Mouse (Mus musculus) liver, postnatal 0 days (tissue): ENCODE measurements around the gene D5Ertd579e. TPM values are rescaled to one million over a fixed set of nuclear protein-coding genes. Genes with fewer than 3 reads are reported as not detected.
A peak's percentile ranks its signal among the peaks of the same experiment; 100 is the strongest.

Source experiments
- ATAC-seq: fragments of 200-750 bp; cut with Nextera tagmentation; 2 replicates; pipeline ENCODE4 v1.8.0; 2017; ENCODE audit warnings: mild to moderate bottlenecking, moderate library complexity
- DNase-seq: peaks from one replicate; pipeline ENCODE4 v3.0.0-alpha.2; 2016
- H3K27ac ChIP-seq: fragments of 300-500 bp; sonication (generic); 2 replicates; pipeline ENCODE4 v1.5.1; 2014; ENCODE audit warnings: antibody characterized with exemption, moderate library complexity, mild to moderate bottlenecking, low read depth
- H3K27me3 ChIP-seq: fragments of 300-500 bp; sonication (generic); 2 replicates; pipeline ENCODE4 v1.6.1; 2014; ENCODE audit warnings: low read length, control low read depth, mixed read lengths; ENCODE audit not compliant: insufficient read depth
- H3K36me3 ChIP-seq: fragments of 300-500 bp; sonication (generic); replicated peaks from 2 replicates; pipeline ENCODE4 v1.6.1; 2014; ENCODE audit warnings: mild to moderate bottlenecking, control low read depth, low read length, moderate library complexity, mixed read lengths; ENCODE audit not compliant: insufficient read depth
- H3K4me1 ChIP-seq: fragments of 300-500 bp; sonication (generic); 2 replicates; pipeline ENCODE4 v1.6.1; 2014; ENCODE audit warnings: antibody characterized with exemption, mild to moderate bottlenecking, control low read depth; ENCODE audit not compliant: insufficient read depth
- H3K4me2 ChIP-seq: fragments of 300-500 bp; sonication (generic); 2 replicates; pipeline ENCODE4 v1.6.1; 2014; ENCODE audit warnings: low read depth, mild to moderate bottlenecking, low read length, moderate library complexity, mixed read lengths
- H3K4me3 ChIP-seq: fragments of 300-500 bp; sonication (generic); 2 replicates; pipeline ENCODE4 v1.5.1; 2014; ENCODE audit warnings: low read depth, low read length
- H3K9ac ChIP-seq: fragments of 300-500 bp; sonication (generic); replicated peaks from 2 replicates; pipeline ENCODE4 v1.6.1; 2014; ENCODE audit warnings: mild to moderate bottlenecking, moderate library complexity
- H3K9me3 ChIP-seq: fragments of 300-500 bp; sonication (generic); 2 replicates; pipeline ENCODE4 v1.6.1; 2016; ENCODE audit warnings: mild to moderate bottlenecking, control low read depth, low read length, mixed read lengths
- CTCF ChIP-seq: sonication (generic); IDR thresholded peaks from 2 replicates; pipeline ENCODE4 v1.5.1; 2016; ENCODE audit warnings: antibody characterized with exemption, low read depth
- EP300 ChIP-seq: IDR thresholded peaks from 2 replicates; pipeline ENCODE4 v1.6.1; 2016; ENCODE audit warnings: antibody characterized with exemption, low read depth, mild to moderate bottlenecking
- WGBS: fragments of 180-500 bp; shearing (Covaris S2); extraction: QIAGEN DNeasy Blood & Tissue Kit; methylation state at CpG from one replicate; pipeline ENCODE4 v1.1.7; 2014; ENCODE audit not compliant: insufficient replicate concordance; 5-methylcytosine and 5-hydroxymethylcytosine counted together
- polyA plus RNA-seq: library from polyadenylated mRNA; unstranded; fragments of >200 nt; fragmentation: Nextera tagmentation; extraction: Ambion mirVana; gene quantifications from 2 replicates; pipeline ENCODE4 v1.2.1, GENCODE M21; 2015

D5Ertd579e gene
- 15.9 and 18.5 TPM in 2 replicates for polyA plus RNA-seq

DNA sequence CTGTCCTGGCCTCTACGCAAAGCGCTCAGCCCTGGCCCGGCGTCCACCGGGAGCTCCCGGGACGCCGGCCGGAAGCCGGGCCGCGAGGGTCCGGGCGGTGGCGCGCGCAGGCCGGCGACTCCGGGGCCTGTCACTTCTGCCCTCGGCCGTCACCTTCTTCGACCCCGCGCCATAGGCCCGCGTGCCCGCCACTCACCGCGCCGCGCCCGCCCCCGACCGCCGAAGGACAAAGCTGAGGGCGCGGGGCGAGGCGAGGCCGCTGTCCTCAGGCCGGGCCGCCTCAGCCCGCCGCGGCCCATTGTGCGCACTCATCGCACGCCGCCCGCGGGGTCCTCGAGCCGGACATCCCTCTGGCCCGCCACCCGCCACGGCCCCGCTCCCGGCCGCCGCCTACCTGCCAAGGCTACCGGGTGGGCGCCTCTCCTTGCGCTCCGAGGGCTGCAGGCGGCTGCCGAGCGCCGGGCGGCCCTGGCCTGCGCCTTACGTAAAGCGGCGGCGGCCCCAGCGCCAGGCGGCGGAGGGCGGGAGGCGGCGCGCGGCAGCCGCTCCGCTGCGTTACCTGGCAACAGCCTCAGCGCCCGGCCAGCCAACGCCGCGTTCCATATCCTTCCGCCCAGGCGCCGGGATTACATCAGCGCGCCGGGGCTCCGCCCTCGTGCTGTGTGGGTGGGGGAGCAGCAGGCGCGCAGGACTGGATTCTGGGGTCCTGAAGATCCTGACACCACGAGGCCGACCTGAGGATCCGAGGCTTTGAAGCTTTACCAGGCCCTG lies at the start of gene D5Ertd579e:
TSS of gene D5Ertd579e (minus strand) at position 564 of the 771 bp plus-strand sequence.
- WGBS: 2% methylated on average over 73 of the region's 104 CpGs
- TF ChIP-seq CTCF (no peak), EP300 (no peak)
- Histone ChIP-seq H3K4me2 (peak within 1 kb of the TSS; percentile 97), H3K4me1 (peaks cover 47% of the 10 kb centered on the region), H3K9me3 (no peaks in the 10 kb centered on the region), H3K27ac (peak within 1 kb of the TSS; percentile 98), H3K36me3 (no peaks in the 10 kb centered on the region), H3K9ac (peak within 1 kb of the TSS; percentile 82), H3K4me3 (peak within 1 kb of the TSS; percentile 77), H3K27me3 (no peaks in the 10 kb centered on the region)
- peak; percentile 94 for ATAC-seq
- DNase-seq: peak; percentile 94

DNA sequence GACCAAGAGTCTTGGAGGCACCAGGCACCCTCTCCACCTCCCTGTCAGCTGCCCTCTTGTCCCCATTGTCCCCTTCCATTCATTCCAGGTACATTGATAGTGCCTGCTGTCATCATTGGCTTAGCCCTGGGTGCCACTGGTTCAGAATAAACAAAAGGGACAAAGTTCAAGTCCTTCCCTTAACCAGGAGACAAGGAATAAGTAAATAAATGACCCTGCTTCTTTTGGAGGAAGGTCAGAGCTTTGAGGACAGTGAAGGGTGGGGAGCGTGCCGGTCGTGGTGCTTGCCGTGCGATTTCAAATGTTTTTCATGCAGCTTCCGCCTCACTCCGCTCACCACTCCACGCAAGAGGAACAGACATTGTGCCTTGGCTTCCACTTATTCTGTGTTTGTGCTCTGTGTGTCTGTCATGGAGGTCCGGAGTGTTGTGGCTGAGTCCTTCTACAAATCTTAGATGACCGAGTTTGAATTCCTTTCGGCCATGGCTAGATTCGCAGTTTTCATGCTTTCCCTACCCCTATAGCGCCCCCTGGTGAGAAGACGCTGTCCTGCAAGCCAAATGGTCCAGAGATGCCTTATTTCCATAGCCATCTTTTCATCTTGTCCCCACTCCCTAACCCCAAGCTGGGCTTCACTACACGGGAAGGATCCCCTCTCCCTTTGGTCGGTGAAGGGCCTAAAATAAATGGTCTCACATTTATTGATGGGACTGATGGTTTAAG lies 46.5 kb upstream of the D5Ertd579e start:
- Histone ChIP-seq H3K9ac (no peak overlapping the region; the same call in 1 of the 2 replicates), H3K36me3 (no peaks in the 10 kb centered on the region), H3K4me3 (peak overlapping the region; percentile 27), H3K4me1 (peaks cover 12% of the 10 kb centered on the region), H3K27ac (no peak overlapping the region), H3K4me2 (peak overlapping the region; percentile 62), H3K9me3 (no peaks in the 10 kb centered on the region), H3K27me3 (no peaks in the 10 kb centered on the region)
- TF ChIP-seq CTCF (peak; percentile 98), EP300 (no peak)
- ATAC-seq (peak; percentile 52), DNase-seq (peak; percentile 90)
- 31% methylated on average over 16 of the region's 16 CpGs for WGBS

DNA sequence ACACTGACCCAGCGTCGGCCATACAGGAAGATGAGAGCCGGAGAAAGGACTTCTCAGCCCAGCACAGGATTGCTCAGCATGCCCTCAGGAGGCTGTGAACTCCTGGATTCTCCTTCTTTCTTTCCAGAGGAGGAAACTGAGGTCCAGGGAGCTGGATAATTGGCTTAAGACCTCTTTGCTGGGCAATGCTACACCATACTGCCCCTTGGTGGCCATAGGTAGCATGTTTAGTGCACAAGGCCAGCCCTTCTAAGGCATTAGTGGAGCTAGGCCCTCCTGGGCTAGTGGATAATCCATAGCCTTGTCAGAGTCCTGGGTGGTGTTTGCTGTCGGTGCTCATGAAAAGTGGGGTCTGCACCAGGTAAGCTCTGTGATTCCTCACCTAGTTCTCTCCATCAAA lies 44.0 kb upstream of the D5Ertd579e start:
- H3K4me3 ChIP-seq: no peak overlapping the region
- no peaks in the 10 kb centered on the region for H3K27me3 ChIP-seq
- H3K4me2 ChIP-seq: no peak overlapping the region
- WGBS: 66% methylated on average over 4 of the region's 4 CpGs
- DNase-seq (peak; percentile 58), ATAC-seq (0 out of 2 replicates have a peak, but pooled peaks have one; percentile 26)
- no peaks in the 10 kb centered on the region for H3K36me3 ChIP-seq
- no peak overlapping the region for H3K27ac ChIP-seq
- H3K9me3 ChIP-seq: no peaks in the 10 kb centered on the region
- H3K4me1 ChIP-seq: peaks cover 25% of the 10 kb centered on the region
- TF ChIP-seq CTCF (peak; percentile 91), EP300 (no peak)
- H3K9ac ChIP-seq: no peak overlapping the region

DNA sequence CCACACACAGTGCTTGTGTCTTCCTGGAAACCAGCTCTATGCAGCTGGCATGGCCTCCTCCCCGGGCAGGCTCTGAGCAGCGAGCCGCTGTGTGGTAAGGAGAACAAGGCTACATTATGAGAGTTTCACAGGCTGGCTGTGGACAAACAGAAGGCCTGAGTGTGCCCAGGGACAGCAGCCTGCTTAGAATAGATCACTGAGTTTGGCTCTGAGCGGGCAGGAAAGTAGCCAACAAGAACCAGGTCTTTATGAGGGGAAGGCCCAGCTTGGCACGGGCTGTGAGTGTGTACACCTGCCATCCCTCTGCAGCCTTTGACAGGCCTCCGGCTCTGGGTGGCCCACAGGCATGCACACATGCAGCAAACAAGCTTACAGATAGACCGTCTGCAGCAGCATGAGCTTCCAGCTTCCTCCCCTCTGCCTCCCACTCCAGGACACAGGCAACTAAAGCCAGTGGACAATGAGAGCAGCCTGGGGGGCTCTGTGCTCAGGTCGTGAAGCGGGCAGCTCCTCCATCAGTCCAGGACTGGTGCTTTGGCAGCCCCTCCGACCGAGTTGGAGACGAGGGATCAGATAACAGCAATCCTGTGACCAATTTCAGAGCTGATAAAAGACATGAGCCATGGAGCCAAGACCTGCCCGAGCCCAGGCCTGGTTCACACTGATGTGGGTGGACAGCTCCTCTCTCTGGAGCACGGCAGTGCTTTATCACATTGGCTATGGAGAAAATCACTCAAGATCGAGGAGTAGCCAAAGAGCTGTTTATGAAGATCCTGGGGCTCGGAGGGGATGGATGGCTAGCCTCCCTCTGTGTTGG lies 43.2 kb upstream of the D5Ertd579e start:
- DNase-seq (no peak), ATAC-seq (no peak)
- H3K27me3 ChIP-seq: no peaks in the 10 kb centered on the region
- 71% methylated on average over 16 of the region's 16 CpGs for WGBS
- H3K36me3 ChIP-seq: no peaks in the 10 kb centered on the region
- no peak overlapping the region for H3K4me2 ChIP-seq
- H3K9me3 ChIP-seq: no peaks in the 10 kb centered on the region
- peaks cover 26% of the 10 kb centered on the region for H3K4me1 ChIP-seq
- TF ChIP-seq EP300: no peak
- no peak for TF ChIP-seq CTCF
- H3K27ac ChIP-seq: no peak overlapping the region
- H3K4me3 ChIP-seq: no peak overlapping the region
- no peak overlapping the region for H3K9ac ChIP-seq

DNA sequence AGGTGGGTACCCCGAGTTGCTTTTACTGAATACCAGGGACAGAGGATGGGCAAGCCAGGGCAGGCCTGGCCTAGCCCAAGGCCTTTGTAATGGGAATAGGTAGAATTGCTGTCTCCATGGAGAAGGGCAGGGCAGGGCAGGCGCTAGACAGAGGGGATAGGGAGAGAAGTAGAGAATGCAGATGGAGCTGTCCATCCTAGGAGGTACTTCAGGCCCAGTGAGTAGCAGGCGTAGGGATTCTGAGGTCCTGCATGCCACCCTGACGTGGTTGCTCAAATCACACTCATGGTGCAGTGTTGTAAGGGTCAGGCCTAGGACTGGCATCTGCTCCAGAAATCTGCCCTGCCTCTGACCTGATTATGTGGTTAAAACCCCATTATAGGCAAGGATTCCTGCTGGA lies 41.9 kb upstream of the D5Ertd579e start:
- no peak for TF ChIP-seq CTCF
- TF ChIP-seq EP300: no peak
- no peak for ATAC-seq
- 70% methylated on average over 4 of the region's 4 CpGs for WGBS

More for the DNA sequence above, 41.9 kb upstream of the D5Ertd579e start:
- H3K4me2 ChIP-seq: no peak overlapping the region
- DNase-seq: no peak
- H3K27me3 ChIP-seq: no peaks in the 10 kb centered on the region
- peaks cover 32% of the 10 kb centered on the region for H3K4me1 ChIP-seq
- H3K9ac ChIP-seq: no peak overlapping the region
- no peak overlapping the region for H3K4me3 ChIP-seq
- no peaks in the 10 kb centered on the region for H3K36me3 ChIP-seq
- no peaks in the 10 kb centered on the region for H3K9me3 ChIP-seq
- no peak overlapping the region for H3K27ac ChIP-seq
